Mouse (Mus musculus) thymus, adult 2 months (tissue): ENCODE results near the gene Susd1. TPM values are rescaled to one million over a fixed set of nuclear protein-coding genes. Genes with fewer than 3 reads are reported as not detected.

ENCODE experiments used
- DNase-seq: peaks from one replicate; pipeline ENCODE4 v3.0.0; 2021
- H3K27ac ChIP-seq: fragments of 200-500 bp; 2 replicates; pipeline ENCODE4 v1.5.1; 2012; ENCODE audit warnings: low read length, control low read depth; ENCODE audit not compliant: control insufficient read depth, insufficient read depth
- H3K27me3 ChIP-seq: fragments of 200-500 bp; 2 replicates; pipeline ENCODE4 v1.6.1; 2012; ENCODE audit warnings: mild to moderate bottlenecking, low read length, moderate library complexity, mixed read lengths; ENCODE audit not compliant: control insufficient read depth, insufficient read depth
- H3K36me3 ChIP-seq: fragments of 200-500 bp; 2 replicates; pipeline ENCODE4 v1.6.1; 2012; ENCODE audit warnings: mild to moderate bottlenecking, low read length, moderate library complexity; ENCODE audit not compliant: control insufficient read depth, insufficient read depth
- H3K4me1 ChIP-seq: fragments of 200-500 bp; replicated peaks from 2 replicates; pipeline ENCODE4 v1.6.1; 2012; ENCODE audit warnings: low read length; ENCODE audit not compliant: control insufficient read depth, insufficient read depth
- H3K4me3 ChIP-seq: fragments of 200-500 bp; 2 replicates; pipeline ENCODE4 v1.5.1; 2012; ENCODE audit warnings: mild to moderate bottlenecking, low read length, control low read depth, moderate library complexity; ENCODE audit not compliant: control insufficient read depth, insufficient read depth
- CTCF ChIP-seq: fragments of 200-500 bp; IDR thresholded peaks from 2 replicates; pipeline ENCODE4 v1.5.1; 2012; ENCODE audit warnings: mild to moderate bottlenecking, control low read depth, low read length, moderate library complexity, borderline replicate concordance; ENCODE audit not compliant: control insufficient read depth, poor library complexity, insufficient read depth; ENCODE audit errors: extremely low read depth
- POLR2A ChIP-seq: fragments of 200-500 bp; IDR thresholded peaks from 2 replicates; pipeline ENCODE4 v1.6.1; 2012; ENCODE audit warnings: mild to moderate bottlenecking, low read length, control low read depth, moderate library complexity; ENCODE audit not compliant: control insufficient read depth, poor library complexity, insufficient read depth; ENCODE audit errors: extremely low read depth
- WGBS: fragments of 180-500 bp; shearing (Covaris S2); methylation state at CpG from one replicate; pipeline ENCODE4 v1.1.7; 2018; 5-methylcytosine and 5-hydroxymethylcytosine counted together
- polyA plus RNA-seq: library from polyadenylated mRNA; depleted of rRNA; stranded (reverse); fragments of >200 nt; gene quantifications from 2 replicates; pipeline ENCODE4 v1.2.3, GENCODE M21; 2012; rRNA removed

The Susd1 gene
- 21.6 and 22.0 TPM in 2 replicates for polyA plus RNA-seq

DNA sequence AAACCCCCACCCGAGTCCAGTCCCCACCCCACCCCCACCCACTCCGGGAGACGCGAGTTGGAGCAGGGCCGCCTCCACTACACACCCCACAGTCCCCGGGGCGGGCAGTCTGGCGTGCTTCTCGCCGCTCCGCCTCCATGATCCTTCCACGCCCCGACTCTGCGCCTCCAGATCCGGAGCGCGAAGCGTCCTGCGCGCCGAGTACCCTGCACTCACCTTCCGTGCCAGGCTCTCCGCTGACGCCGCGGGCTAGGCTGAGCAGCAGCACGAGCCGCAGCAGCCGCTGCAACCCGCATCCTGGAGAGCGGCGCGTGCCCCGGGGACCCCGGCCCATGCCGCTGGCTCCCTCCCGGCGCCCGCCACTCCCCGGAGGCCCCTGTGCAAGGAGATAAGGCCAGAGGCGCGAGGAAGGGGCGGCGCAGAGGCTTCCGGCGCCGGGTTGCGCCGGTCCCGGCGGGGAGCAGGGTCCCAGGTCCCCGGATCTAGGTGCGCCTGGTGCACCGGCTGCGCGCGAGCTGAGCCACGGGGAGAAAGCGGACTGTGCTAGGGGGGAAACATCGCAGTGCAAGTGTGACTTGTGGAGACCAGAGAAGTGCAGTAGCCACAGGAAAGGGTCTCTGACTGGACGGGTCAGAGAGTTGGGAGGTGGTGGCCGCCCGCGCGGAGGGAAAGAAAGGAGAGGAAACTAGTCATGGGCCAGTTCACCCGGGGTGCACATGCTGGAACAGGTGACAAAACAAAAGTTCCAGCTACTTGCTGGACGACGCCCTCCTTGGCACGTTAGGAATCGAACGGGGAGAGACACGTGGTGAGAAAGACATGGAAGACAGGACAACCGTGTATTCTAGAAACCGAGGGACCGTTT, at the start of gene Susd1:
Susd1 (minus strand) TSS at position 644 of the 865 bp plus-strand sequence.
- under 1% methylated on average over 75 of the region's 75 CpGs for WGBS

DNA sequence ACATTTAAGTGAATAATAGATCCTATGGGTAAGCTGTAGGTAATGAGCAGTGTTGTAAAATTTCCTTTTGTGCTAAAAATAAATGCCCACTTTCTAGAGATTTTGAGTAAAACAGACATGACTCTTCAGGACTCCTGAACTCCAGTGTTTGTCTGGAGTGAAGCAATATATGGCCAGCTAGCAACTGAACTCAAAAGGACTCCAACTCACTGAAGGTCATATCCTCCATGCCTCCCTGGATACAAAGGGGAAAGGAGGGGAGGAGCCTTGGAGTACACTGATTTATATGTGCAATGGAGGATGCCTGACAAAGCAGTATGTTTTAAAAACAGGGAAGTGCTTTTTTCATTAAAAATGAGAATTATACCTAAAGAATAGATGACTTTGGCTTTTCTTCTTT, 32.9 kb upstream of the Susd1 start:
- H3K27ac ChIP-seq, result no peak overlapping the region
- no peak overlapping the region for H3K4me3 ChIP-seq
- TF ChIP-seq CTCF (no peak), POLR2A (no peak)
- H3K4me1 ChIP-seq, result no peaks in the 10 kb centered on the region
- no peaks in the 10 kb centered on the region for H3K27me3 ChIP-seq
- no peak for DNase-seq
- peaks cover 12% of the 10 kb centered on the region for H3K36me3 ChIP-seq

More for the DNA sequence above, at the start of gene Susd1:
- Histone ChIP-seq H3K4me3 (peak within 1 kb of the TSS; percentile 54), H3K27ac (peak within 1 kb of the TSS; percentile 19), H3K4me1 (peaks cover 21% of the 10 kb centered on the region), H3K36me3 (no peaks in the 10 kb centered on the region), H3K27me3 (no peaks in the 10 kb centered on the region)
- peak; percentile 74 for DNase-seq
- 0 out of 2 replicates have a peak, but pooled peaks have one; percentile 19 for TF ChIP-seq CTCF
- TF ChIP-seq POLR2A, result peak; percentile 39; the same call in 1 of the 2 replicates

DNA sequence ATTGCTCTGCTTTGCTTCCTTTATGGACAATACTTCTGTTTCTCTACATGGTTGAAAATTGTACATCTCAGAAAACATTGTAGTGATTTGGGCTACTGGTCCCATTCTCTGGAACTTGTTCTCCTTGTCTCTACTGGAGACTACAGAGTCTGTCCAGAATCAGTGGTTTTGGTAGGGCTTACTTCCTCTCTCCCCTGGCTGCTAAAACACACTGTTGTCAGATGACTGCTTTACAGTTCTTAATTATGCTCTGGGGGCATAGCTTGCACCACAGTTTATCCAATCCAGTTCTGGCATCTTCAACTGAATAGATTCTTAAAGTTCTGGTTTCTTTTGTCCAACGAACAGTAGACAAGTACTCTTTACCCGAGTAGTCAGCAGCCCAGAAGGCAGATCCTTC, 27.0 kb upstream of the Susd1 start:
- Histone ChIP-seq H3K27ac (no peak overlapping the region), H3K4me1 (peaks cover 2% of the 10 kb centered on the region; the same call in 1 of the 2 replicates), H3K4me3 (no peak overlapping the region), H3K36me3 (no peaks in the 10 kb centered on the region), H3K27me3 (no peaks in the 10 kb centered on the region)
- TF ChIP-seq CTCF (no peak), POLR2A (no peak)
- no peak for DNase-seq
- WGBS, result 31% methylated on average over 2 of the region's 2 CpGs

DNA sequence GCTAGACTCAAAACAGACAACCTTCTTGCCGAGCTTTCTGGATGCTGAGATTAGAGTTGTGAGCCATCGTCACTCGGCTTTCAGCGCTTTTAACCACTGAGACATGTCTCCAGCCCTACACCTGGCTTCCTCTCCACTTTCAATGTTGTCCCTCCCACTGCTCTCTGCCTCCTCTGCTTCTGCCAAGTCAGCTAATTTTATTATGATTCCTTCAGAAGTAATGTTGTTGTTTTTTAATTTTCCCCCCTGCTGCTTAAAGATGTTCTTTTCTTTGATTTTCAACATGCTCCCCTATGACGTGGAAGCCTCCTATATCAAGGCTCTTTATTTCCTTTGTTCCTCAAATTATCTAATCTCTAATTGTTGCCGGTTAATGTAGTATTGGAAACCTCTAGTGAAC, 26.2 kb upstream of the Susd1 start:
- Histone ChIP-seq H3K27ac (no peak overlapping the region), H3K4me1 (peaks cover 2% of the 10 kb centered on the region; the same call in 1 of the 2 replicates), H3K36me3 (no peaks in the 10 kb centered on the region), H3K27me3 (no peaks in the 10 kb centered on the region), H3K4me3 (no peak overlapping the region)
- no peak for DNase-seq
- TF ChIP-seq CTCF (no peak), POLR2A (no peak)
- 61% methylated on average over 6 of the region's 6 CpGs for WGBS

DNA sequence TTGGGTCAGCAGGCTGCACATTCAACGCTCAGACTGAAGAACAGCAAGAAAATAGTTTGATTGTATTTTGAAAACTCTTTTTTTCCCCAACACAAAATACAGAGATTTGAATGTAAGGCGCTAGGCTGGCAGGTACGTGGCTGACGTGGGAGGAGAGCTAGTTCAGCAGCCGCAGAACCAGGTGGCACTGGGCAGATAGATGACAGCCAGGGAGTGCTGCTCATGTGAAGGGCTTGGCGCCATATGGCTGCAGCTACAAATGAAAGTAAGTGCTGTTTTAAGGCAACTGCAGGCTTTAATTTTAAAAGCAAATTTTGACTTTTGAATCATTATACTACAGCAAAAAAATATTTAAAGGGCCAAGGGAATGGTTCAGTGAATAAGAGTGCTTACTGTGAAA, 24.1 kb upstream of the Susd1 start:
- Histone ChIP-seq H3K36me3 (no peaks in the 10 kb centered on the region), H3K27me3 (no peaks in the 10 kb centered on the region), H3K4me3 (no peak overlapping the region), H3K27ac (no peak overlapping the region), H3K4me1 (peaks cover 2% of the 10 kb centered on the region; the same call in 1 of the 2 replicates)
- TF ChIP-seq CTCF (no peak), POLR2A (no peak)
- 68% methylated on average over 6 of the region's 6 CpGs for WGBS
- no peak for DNase-seq

DNA sequence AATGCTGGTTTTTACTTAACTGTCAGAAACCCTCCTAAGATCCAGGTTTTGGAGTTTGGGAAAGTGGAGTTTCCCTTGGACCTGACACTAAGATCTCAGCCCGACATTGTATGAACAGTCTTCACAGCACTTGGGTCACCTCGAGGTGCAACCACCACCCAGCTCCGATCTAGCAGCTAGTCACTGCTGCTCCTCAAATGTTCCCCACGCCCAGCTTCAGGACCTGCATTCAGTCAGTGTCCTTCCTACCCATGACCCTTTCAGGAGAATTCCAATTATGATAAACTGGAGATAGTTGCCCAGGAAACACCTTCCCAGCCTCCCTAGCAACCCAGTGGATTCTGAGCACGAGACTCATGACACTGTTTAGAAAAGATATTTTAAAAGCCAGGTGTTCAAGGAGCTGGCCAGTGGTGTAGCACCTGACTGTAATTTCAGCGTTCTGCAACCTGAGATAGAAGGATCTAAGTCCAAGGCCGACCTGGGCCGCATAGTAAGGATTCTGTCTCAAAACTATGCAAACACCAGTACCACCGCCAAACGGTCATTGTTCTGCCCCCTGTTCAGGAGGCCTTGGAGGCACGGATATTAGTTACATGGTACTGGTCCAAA, 22.8 kb upstream of the Susd1 start:
- no peak overlapping the region for H3K4me3 ChIP-seq
- no peaks in the 10 kb centered on the region for H3K36me3 ChIP-seq
- H3K4me1 ChIP-seq, result peaks cover 2% of the 10 kb centered on the region; the same call in 1 of the 2 replicates
- 92% methylated on average over 11 of the region's 11 CpGs for whole genome bisulfite sequencing
- no peak for DNase-seq
- TF ChIP-seq CTCF, result no peak
- TF ChIP-seq POLR2A, result no peak
- no peak overlapping the region for H3K27ac ChIP-seq
- no peaks in the 10 kb centered on the region for H3K27me3 ChIP-seq
